Mouse (Mus musculus): ENCODE measurements around the gene Zfp36l2. TPM values are rescaled to one million over a fixed set of nuclear protein-coding genes. Genes with fewer than 3 reads are reported as not detected.
"Not testable (repeated sequence)": the region's sequence is repeated elsewhere in the genome, so short reads cannot be mapped to it uniquely, and the experiment has no call there.

The Zfp36l2 gene
- polyA plus RNA-seq, 1 experiment, result not detected

GRCm38 (mm10) chr17:84224217-84224887 lies 36.6 kb upstream of the Zfp36l2 start:
- 82% methylated on average over 15 of the region's 15 CpGs for WGBS

GRCm38 (mm10) chr17:84218841-84219240 lies 31.1 kb upstream of the Zfp36l2 start:
- WGBS, result 98% methylated on average over 2 of the region's 2 CpGs
- H3K27ac ChIP-seq (ENCODE audit: insufficient read depth, low read depth, low read length); H3K4me3 ChIP-seq (ENCODE audit: insufficient read depth, low read depth, low read length); H3K4me1 ChIP-seq (ENCODE audit: control insufficient read depth, insufficient read depth, low read length): not testable (repeated sequence)

More at GRCm38 (mm10) chr17:84224217-84224887, 36.6 kb upstream of the Zfp36l2 start:
- H3K27ac ChIP-seq (ENCODE audit: insufficient read depth, low read depth, low read length), result no peak overlapping the region
- H3K4me1 ChIP-seq (ENCODE audit: control insufficient read depth, insufficient read depth, low read length), result no peaks in the 10 kb centered on the region
- H3K4me3 ChIP-seq (ENCODE audit: insufficient read depth, low read depth, low read length), result no peak overlapping the region
- TF ChIP-seq CTCF (IDR thresholded peaks at IDR 0.05; ENCODE audit: insufficient read depth, low read depth, low read length), result no peak
- no peak for TF ChIP-seq POLR2A (IDR thresholded peaks at IDR 0.05; ENCODE audit: insufficient read depth, low read depth, low read length)

DNA sequence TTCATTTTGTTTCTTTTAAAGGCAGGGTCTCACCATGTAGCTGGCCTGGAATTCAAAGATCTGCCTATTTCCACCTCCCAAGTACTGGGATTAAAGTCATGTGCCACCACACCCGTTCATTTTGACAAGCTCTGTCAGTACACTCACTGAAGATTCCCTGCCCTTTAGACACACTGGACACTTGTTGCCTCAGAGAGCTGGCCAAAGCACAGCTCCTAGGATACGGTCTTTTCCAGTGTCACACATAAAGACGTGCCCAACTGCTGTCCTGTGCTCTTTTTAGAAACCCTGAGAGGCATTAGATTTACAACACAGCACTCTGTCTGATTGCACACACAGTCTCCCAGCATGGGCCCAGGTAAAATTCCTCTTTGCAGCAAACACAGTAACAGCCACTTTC lies 29.9 kb upstream of the Zfp36l2 start:
- no peak overlapping the region for H3K4me3 ChIP-seq (ENCODE audit: insufficient read depth, low read depth, low read length)
- H3K4me1 ChIP-seq (ENCODE audit: control insufficient read depth, insufficient read depth, low read length), result no peaks in the 10 kb centered on the region
- H3K27ac ChIP-seq (ENCODE audit: insufficient read depth, low read depth, low read length), result no peak overlapping the region
- TF ChIP-seq POLR2A (IDR thresholded peaks at IDR 0.05; ENCODE audit: insufficient read depth, low read depth, low read length) (no peak), CTCF (IDR thresholded peaks at IDR 0.05; ENCODE audit: insufficient read depth, low read depth, low read length) (no peak)
- 87% methylated on average over 3 of the region's 3 CpGs for WGBS

DNA sequence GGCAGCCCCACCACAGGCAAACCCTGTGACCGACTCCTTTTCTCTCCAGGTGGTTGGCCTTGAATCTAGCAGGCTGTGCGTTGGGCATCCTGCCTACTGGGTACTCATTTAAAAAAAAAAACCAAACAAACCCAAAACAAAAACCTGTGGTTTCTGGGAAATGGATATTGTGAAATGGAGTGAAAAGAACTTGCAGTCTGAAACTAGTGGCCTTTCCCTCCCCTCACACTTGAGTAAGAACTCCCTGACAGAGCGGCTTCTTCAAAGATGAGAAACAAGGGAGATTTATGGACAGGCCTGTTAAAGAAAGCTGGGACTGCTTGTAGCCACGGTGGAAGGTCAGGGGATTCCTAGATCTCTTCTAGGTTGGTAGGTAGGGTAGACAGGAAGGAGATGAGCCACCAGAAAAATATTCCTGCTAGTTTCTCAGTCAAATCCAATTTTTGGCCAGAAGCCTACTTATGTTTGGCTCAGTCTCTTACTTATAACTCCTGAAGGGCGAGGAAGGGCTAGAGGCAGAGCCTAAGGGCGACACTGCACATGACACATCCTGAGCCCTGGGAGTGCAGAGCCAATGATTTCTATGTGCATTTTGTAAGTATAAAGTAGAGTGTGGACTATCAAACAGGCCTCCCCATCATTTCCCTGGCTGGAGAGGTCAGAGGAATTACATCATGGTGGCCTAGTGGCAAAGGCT lies 27.7 kb upstream of the Zfp36l2 start:
- Histone ChIP-seq H3K4me3 (ENCODE audit: insufficient read depth, low read depth, low read length) (no peak overlapping the region), H3K27ac (ENCODE audit: insufficient read depth, low read depth, low read length) (no peak overlapping the region), H3K4me1 (ENCODE audit: control insufficient read depth, insufficient read depth, low read length) (no peaks in the 10 kb centered on the region)
- TF ChIP-seq CTCF (IDR thresholded peaks at IDR 0.05; ENCODE audit: insufficient read depth, low read depth, low read length), result no peak
- TF ChIP-seq POLR2A (IDR thresholded peaks at IDR 0.05; ENCODE audit: insufficient read depth, low read depth, low read length), result no peak
- 73% methylated on average over 6 of the region's 6 CpGs for WGBS

DNA sequence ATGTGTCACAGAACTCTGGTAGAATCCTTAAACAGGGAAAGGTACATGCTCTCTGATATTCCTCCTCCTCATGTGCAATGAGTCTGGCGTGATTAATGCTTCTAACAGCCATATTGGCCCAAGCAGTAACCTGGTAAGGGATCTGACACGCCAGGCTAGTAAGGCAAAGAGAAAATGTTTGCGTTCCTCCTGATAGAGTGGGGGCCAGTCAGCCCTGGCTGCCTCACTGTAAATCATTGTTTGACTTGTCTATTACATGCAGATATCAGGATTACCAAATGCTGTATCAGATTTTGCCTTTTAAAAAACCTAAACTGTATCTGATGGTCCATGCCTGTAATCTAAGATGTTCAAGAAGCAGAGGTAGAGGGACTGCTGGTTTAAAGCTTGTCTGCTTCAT lies 25.7 kb upstream of the Zfp36l2 start:
- TF ChIP-seq CTCF (IDR thresholded peaks at IDR 0.05; ENCODE audit: insufficient read depth, low read depth, low read length) (no peak), POLR2A (IDR thresholded peaks at IDR 0.05; ENCODE audit: insufficient read depth, low read depth, low read length) (no peak)
- no peaks in the 10 kb centered on the region for H3K4me1 ChIP-seq (ENCODE audit: control insufficient read depth, insufficient read depth, low read length)
- 97% methylated on average over 3 of the region's 3 CpGs for WGBS

DNA sequence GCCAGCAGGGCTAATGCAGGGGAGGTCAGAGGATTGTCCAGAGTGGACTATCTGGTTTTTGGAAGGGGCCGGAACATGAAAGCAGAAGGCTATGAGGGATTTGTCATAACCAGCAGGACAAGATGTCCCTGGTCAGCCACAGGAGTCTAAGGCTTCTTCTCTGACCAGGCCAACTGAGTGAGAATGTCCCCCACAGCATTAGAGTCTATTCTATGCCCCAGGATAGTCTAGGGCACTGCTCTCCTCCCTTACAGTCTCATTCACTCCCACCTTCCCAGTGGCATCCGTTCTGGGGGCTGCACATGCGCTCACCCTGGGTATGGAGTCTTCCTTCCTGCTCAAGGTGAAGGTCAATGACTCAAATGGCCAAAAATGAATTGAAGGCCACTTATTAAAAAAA lies 19.9 kb upstream of the Zfp36l2 start:
- no peaks in the 10 kb centered on the region for H3K4me1 ChIP-seq (ENCODE audit: control insufficient read depth, insufficient read depth, low read length)
- TF ChIP-seq POLR2A (IDR thresholded peaks at IDR 0.05; ENCODE audit: insufficient read depth, low read depth, low read length) (no peak), CTCF (IDR thresholded peaks at IDR 0.05; ENCODE audit: insufficient read depth, low read depth, low read length) (no peak)
- no peak overlapping the region for H3K4me3 ChIP-seq (ENCODE audit: insufficient read depth, low read depth, low read length)
- no peak overlapping the region for H3K27ac ChIP-seq (ENCODE audit: insufficient read depth, low read depth, low read length)
- WGBS, result 96% methylated on average over 3 of the region's 3 CpGs

More for the DNA sequence above, 25.7 kb upstream of the Zfp36l2 start:
- H3K27ac ChIP-seq (ENCODE audit: insufficient read depth, low read depth, low read length), result no peak overlapping the region
- no peak overlapping the region for H3K4me3 ChIP-seq (ENCODE audit: insufficient read depth, low read depth, low read length)

DNA sequence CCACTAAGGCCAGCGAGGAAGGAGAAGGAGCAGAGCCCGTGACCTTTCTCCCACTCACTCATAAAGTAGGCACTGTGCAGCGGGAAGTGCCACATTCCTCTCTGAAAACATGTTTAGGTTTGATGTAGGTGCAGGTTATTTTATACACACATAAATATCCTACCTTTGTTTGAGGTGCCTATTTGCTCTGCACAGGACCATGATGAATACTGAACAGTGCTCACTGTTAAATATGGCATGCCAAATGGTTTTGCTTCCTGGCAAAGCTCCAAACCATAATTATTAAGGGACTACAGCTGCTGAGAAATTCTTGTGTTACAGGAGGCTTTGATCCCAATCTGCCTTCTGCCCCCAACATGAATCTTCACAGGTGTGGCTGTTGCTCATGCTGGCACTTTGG lies 18.5 kb upstream of the Zfp36l2 start:
- no peak overlapping the region for H3K4me3 ChIP-seq (ENCODE audit: insufficient read depth, low read depth, low read length)
- TF ChIP-seq POLR2A (IDR thresholded peaks at IDR 0.05; ENCODE audit: insufficient read depth, low read depth, low read length) (no peak), CTCF (IDR thresholded peaks at IDR 0.05; ENCODE audit: insufficient read depth, low read depth, low read length) (no peak)
- WGBS, result 90% methylated on average over 3 of the region's 3 CpGs
- H3K4me1 ChIP-seq (ENCODE audit: control insufficient read depth, insufficient read depth, low read length), result no peaks in the 10 kb centered on the region
- no peak overlapping the region for H3K27ac ChIP-seq (ENCODE audit: insufficient read depth, low read depth, low read length)

DNA sequence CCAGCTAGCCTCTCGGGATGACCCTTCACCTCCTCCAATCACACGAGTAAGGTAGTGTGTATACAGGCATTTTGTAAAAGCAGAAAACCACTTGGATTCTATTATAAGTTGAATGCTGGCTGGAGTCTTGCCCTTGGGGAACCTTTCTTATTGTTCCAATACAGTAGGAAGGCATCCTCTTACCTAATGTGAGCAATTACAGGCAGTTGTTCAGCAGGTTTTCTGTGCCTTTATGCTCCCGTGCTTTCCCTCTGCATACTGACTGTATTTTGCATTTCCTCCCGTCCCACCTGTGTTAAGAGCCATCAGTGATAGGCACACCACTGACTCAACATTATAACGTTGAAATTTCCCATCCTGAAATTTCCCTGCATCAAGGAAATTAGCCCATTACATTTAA lies 17.2 kb upstream of the Zfp36l2 start:
- H3K4me3 ChIP-seq (ENCODE audit: insufficient read depth, low read depth, low read length), result no peak overlapping the region
- WGBS, result 94% methylated on average over 5 of the region's 5 CpGs
- TF ChIP-seq CTCF (IDR thresholded peaks at IDR 0.05; ENCODE audit: insufficient read depth, low read depth, low read length) (no peak), POLR2A (IDR thresholded peaks at IDR 0.05; ENCODE audit: insufficient read depth, low read depth, low read length) (no peak)

DNA sequence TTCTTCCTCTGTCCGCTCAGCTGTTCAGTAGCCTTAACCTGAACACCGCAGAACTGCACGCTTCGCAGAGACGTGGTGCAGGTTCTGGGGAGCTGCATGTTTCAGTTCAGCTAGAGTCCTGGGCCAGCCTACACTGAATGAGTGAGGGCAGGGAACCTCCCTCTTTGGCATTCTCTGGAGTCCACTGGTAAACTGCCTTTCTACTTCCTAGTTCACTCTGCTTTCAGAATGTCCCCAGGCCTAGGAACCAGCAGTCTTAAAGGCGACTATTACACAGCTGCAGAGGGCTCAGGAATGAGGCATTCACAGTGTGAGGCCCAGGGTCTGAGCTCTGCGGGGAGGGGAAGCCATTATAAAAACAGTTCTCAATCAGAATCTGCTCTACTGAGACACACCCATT lies 15.6 kb upstream of the Zfp36l2 start:
- Histone ChIP-seq H3K27ac (ENCODE audit: insufficient read depth, low read depth, low read length) (no peak overlapping the region), H3K4me1 (ENCODE audit: control insufficient read depth, insufficient read depth, low read length) (no peaks in the 10 kb centered on the region), H3K4me3 (ENCODE audit: insufficient read depth, low read depth, low read length) (no peak overlapping the region)
- 72% methylated on average over 7 of the region's 7 CpGs for whole genome bisulfite sequencing
- TF ChIP-seq CTCF (IDR thresholded peaks at IDR 0.05; ENCODE audit: insufficient read depth, low read depth, low read length), result no peak
- TF ChIP-seq POLR2A (IDR thresholded peaks at IDR 0.05; ENCODE audit: insufficient read depth, low read depth, low read length), result no peak

More for the DNA sequence above, 17.2 kb upstream of the Zfp36l2 start:
- H3K4me1 ChIP-seq (ENCODE audit: control insufficient read depth, insufficient read depth, low read length), result no peaks in the 10 kb centered on the region
- no peak overlapping the region for H3K27ac ChIP-seq (ENCODE audit: insufficient read depth, low read depth, low read length)

All from olfactory bulb, adult 2 months (tissue).